ENCODE assay signal across 10 mouse cellular contexts in the genomic region with DNA sequence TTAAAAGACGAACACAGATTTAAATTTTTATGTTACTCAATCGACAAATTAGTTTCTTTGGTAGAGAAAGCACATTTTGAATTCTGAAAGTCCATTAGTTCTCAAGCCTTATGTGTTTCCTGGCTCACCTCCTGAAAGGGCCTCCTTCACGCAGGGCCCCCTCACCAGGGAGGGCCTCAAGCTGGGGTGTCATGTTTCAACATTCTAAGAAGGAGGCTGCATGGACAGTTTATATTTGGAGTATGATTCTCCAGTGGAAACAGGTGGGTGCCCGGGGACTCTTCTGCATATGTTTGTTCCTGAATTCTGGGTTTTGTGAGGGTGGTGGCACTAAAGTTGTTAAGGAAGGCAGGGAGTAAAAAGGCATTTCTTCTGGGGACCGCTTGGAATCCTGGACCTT. TPM values are rescaled to one million over a fixed set of nuclear protein-coding genes. Genes with fewer than 3 reads are reported as not detected.
DNase-seq lines count a peak whose midpoint lies in the region; ATAC-seq lines count a peak whose summit lies in the region.
"Had no signal": no experiment of that assay in that cellular context is flagged by ENCODE, and none has a peak within 500 bp of the region (broad histone marks: within the 10 kb centered on the region; RNA-seq: fewer than 3 reads in every experiment).

No protein-coding gene starts in this region.

- H3K4me3 ChIP-seq in kidney, embryonic 15.5 days (replicated peaks): peak overlapping the region; percentile 24
- H3K4me3 ChIP-seq in forebrain, embryonic 13.5 days: peak overlapping the region; percentile 53
- H3K4me3 ChIP-seq in limb, embryonic 13.5 days: peak overlapping the region; percentile 56
- H3K4me3 ChIP-seq in stomach, embryonic 14.5 days (ENCODE audit: low read depth, low read length): peak overlapping the region; percentile 47
- H3K4me3 ChIP-seq: liver, embryonic 15.5 days had no signal

- DNase-seq in kidney, adult 8-10 months: no peak
- DNase-seq in spleen, adult 12 weeks (ENCODE audit: low spot score): no peak
- no peak for DNase-seq in gastrocnemius, adult 8-10 months (ENCODE audit: low spot score in 2 of 2)

- no peak overlapping the region for H3K9ac ChIP-seq in kidney, embryonic 15.5 days
- peak overlapping the region; percentile 52 for H3K9ac ChIP-seq in forebrain, embryonic 13.5 days
- H3K9ac ChIP-seq in limb, embryonic 13.5 days: peak overlapping the region; percentile 45
- H3K9ac ChIP-seq in stomach, embryonic 14.5 days (replicated peaks; ENCODE audit: low read depth, low read length): no peak overlapping the region; the same call in 1 of the 2 replicates
- H3K9ac ChIP-seq: liver, embryonic 15.5 days had no signal

- peaks cover 16% of the 10 kb centered on the region for H3K27me3 ChIP-seq in kidney, embryonic 15.5 days
- H3K27me3 ChIP-seq in forebrain, embryonic 13.5 days: no peaks in the 10 kb centered on the region
- peaks cover 13% of the 10 kb centered on the region; the same call in 1 of the 2 replicates for H3K27me3 ChIP-seq in limb, embryonic 13.5 days
- H3K27me3 ChIP-seq in stomach, embryonic 14.5 days (ENCODE audit: control insufficient read depth, insufficient read depth, low read length): no peaks in the 10 kb centered on the region

- peaks cover 18% of the 10 kb centered on the region; the same call in 1 of the 2 replicates for H3K36me3 ChIP-seq in kidney, embryonic 15.5 days
- peaks cover 16% of the 10 kb centered on the region for H3K36me3 ChIP-seq in forebrain, embryonic 13.5 days (ENCODE audit: poor library complexity, severe bottlenecking)
- H3K36me3 ChIP-seq in limb, embryonic 13.5 days: peaks cover 14% of the 10 kb centered on the region
- peaks cover 8% of the 10 kb centered on the region; the same call in 1 of the 2 replicates for H3K36me3 ChIP-seq in stomach, embryonic 14.5 days (ENCODE audit: control insufficient read depth, insufficient read depth, low read length)
- H3K36me3 ChIP-seq: G1E; liver, embryonic 15.5 days had no signal

- WGBS in kidney, embryonic 15.5 days: 36% methylated on average over 5 of the region's 5 CpGs
- 27% methylated on average over 5 of the region's 5 CpGs for WGBS in forebrain, embryonic 13.5 days
- WGBS in limb, embryonic 13.5 days: 22% methylated on average over 5 of the region's 5 CpGs
- WGBS in stomach, embryonic 14.5 days: 33% methylated on average over 5 of the region's 5 CpGs

- H3K27ac ChIP-seq in kidney, embryonic 15.5 days: 0 out of 2 replicates have a peak overlapping the region, but pooled peaks have one; percentile 48
- peak overlapping the region; percentile 57; the same call in 1 of the 2 replicates for H3K27ac ChIP-seq in forebrain, embryonic 13.5 days
- H3K27ac ChIP-seq in limb, embryonic 13.5 days: peak overlapping the region; percentile 70; the same call in 1 of the 2 replicates
- H3K27ac ChIP-seq in stomach, embryonic 14.5 days (ENCODE audit: low read length): peak overlapping the region; percentile 76; the same call in 1 of the 2 replicates
- H3K27ac ChIP-seq: liver, embryonic 15.5 days had no signal

- H3K4me1 ChIP-seq in kidney, embryonic 15.5 days: peaks cover 10% of the 10 kb centered on the region
- peaks cover 7% of the 10 kb centered on the region for H3K4me1 ChIP-seq in forebrain, embryonic 13.5 days
- peaks cover 7% of the 10 kb centered on the region for H3K4me1 ChIP-seq in limb, embryonic 13.5 days
- H3K4me1 ChIP-seq in stomach, embryonic 14.5 days (ENCODE audit: control insufficient read depth, insufficient read depth, low read length): no peaks in the 10 kb centered on the region
- H3K4me1 ChIP-seq: liver, embryonic 15.5 days had no signal

- no peaks in the 10 kb centered on the region for H3K9me3 ChIP-seq in kidney, embryonic 15.5 days (replicated peaks)
- no peaks in the 10 kb centered on the region for H3K9me3 ChIP-seq in forebrain, embryonic 13.5 days (replicated peaks)
- no peaks in the 10 kb centered on the region for H3K9me3 ChIP-seq in limb, embryonic 13.5 days
- no peaks in the 10 kb centered on the region for H3K9me3 ChIP-seq in stomach, embryonic 14.5 days (ENCODE audit: control insufficient read depth, low read depth, low read length)
- H3K9me3 ChIP-seq: G1E; liver, embryonic 15.5 days had no signal

- no peak for ATAC-seq in kidney, embryonic 15.5 days (replicated peaks; ENCODE audit: low FRiP score)
- ATAC-seq in forebrain, embryonic 13.5 days: no peak
- peak; percentile 49; the same call in 1 of the 2 replicates for ATAC-seq in limb, embryonic 13.5 days (ENCODE audit: low FRiP score, low read depth)
- ATAC-seq in stomach, embryonic 14.5 days (ENCODE audit: insufficient number of reproducible peaks, insufficient read depth, low FRiP score, low read depth): no peak
- no peak for ATAC-seq in cerebellum, adult (ENCODE audit: insufficient number of reproducible peaks, low FRiP score, low TSS enrichment)

- H3K4me2 ChIP-seq in kidney, embryonic 15.5 days: peak overlapping the region; percentile 46
- H3K4me2 ChIP-seq in forebrain, embryonic 13.5 days: peak overlapping the region; percentile 53
- peak overlapping the region; percentile 63 for H3K4me2 ChIP-seq in limb, embryonic 13.5 days (replicated peaks)
- H3K4me2 ChIP-seq in stomach, embryonic 14.5 days (replicated peaks; ENCODE audit: low read depth, low read length): peak overlapping the region; percentile 40
- H3K4me2 ChIP-seq: liver, embryonic 15.5 days had no signal

RNA-seq across cellular contexts. Expression of a gene that starts 1.4 kb away (rescaled TPM):
- 4.5 and 4.6 TPM in 2 replicates for polyA plus RNA-seq in kidney, embryonic 15.5 days (2015; fragmentation: Nextera tagmentation; extraction: Ambion mirVana)
- 8.8 and 9.6 TPM in 2 replicates for polyA plus RNA-seq in forebrain, embryonic 13.5 days (2015; fragmentation: Nextera tagmentation; extraction: Ambion mirVana)
- polyA plus RNA-seq in limb, embryonic 13.5 days (2015; fragmentation: Nextera tagmentation; extraction: Ambion mirVana): 7.4 and 8.1 TPM in 2 replicates
- polyA plus RNA-seq in stomach, embryonic 14.5 days (2014; fragmentation: Nextera tagmentation; extraction: Ambion mirVana): 5.8 and 6.1 TPM in 2 replicates
- total RNA-seq in gastrocnemius, adult 8-10 months (2022): 1 to 10 TPM; 5.5 to 9.5 (median 7.6) TPM

RNA-seq across cellular contexts. Expression of a gene that starts 32.8 kb away (rescaled TPM):
- 50.5 and 55.0 TPM in 2 replicates for polyA plus RNA-seq in kidney, embryonic 15.5 days (2015; fragmentation: Nextera tagmentation; extraction: Ambion mirVana)
- 57.1 and 62.3 TPM in 2 replicates for polyA plus RNA-seq in forebrain, embryonic 13.5 days (2015; fragmentation: Nextera tagmentation; extraction: Ambion mirVana)
- polyA plus RNA-seq in limb, embryonic 13.5 days (2015; fragmentation: Nextera tagmentation; extraction: Ambion mirVana): 74.7 and 76.7 TPM in 2 replicates
- polyA plus RNA-seq in stomach, embryonic 14.5 days (2014; fragmentation: Nextera tagmentation; extraction: Ambion mirVana): 52.0 and 52.1 TPM in 2 replicates
- total RNA-seq in gastrocnemius, adult 8-10 months (2022): 1 to 10 TPM in 3 of 4 experiments, under 1 TPM in 1; 0.92 to 2.2 (median 1.6) TPM

Comparison
In these comparisons a context has a peak if more than half of its experiments do, and no peak if none do; other contexts are left out.
1. H3K9ac ChIP-seq: peak in forebrain, embryonic 13.5 days (single experiment) and limb, embryonic 13.5 days (single experiment); none in kidney, embryonic 15.5 days (single experiment) and stomach, embryonic 14.5 days (single experiment).
2. Peak in every context shown above with its lines, with median percentiles within 50 percentile points of each other: H3K27ac ChIP-seq, H3K4me2 ChIP-seq and H3K4me3 ChIP-seq.